Mouse (Mus musculus): ENCODE measurements at regions not wholly inside any gene's neighbourhood (a gene's known extent, or its start where the extent isn't known, plus 50 kb on each side); places are given as distances from the start of the nearest gene placed in this dataset.

GRCm38 (mm10) chr13:52154844-52155587, 308.5 kb downstream of the Gadd45g start:
- DNase-seq, result peak; percentile 30

- no peak for DNase-seq
Measured at GRCm38 (mm10) chr13:52155588-52156086, 309.2 kb downstream of the Gadd45g start.

- no peak for DNase-seq
Measured at GRCm38 (mm10) chr13:52162676-52163075, 316.2 kb downstream of the Gadd45g start.

GRCm38 (mm10) chr13:52165531-52165930, 319.1 kb downstream of the Gadd45g start:
- DNase-seq, result no peak

GRCm38 (mm10) chr13:52167968-52168367, 321.5 kb downstream of the Gadd45g start:
- DNase-seq, result no peak

- DNase-seq, result no peak
Measured at GRCm38 (mm10) chr13:52172706-52173346, 326.3 kb downstream of the Gadd45g start.

- no peak for DNase-seq
Measured at GRCm38 (mm10) chr13:52175665-52176064, 329.2 kb downstream of the Gadd45g start.

GRCm38 (mm10) chr13:52179977-52180376, 333.5 kb downstream of the Gadd45g start:
- DNase-seq, result no peak

- DNase-seq, result no peak
Measured at GRCm38 (mm10) chr13:52183635-52184034, 337.2 kb downstream of the Gadd45g start.

GRCm38 (mm10) chr13:52185574-52185973, 339.1 kb downstream of the Gadd45g start:
- no peak for DNase-seq

GRCm38 (mm10) chr13:52187841-52188604, 341.5 kb downstream of the Gadd45g start:
- peak; percentile 8 for DNase-seq

- no peak for DNase-seq
Measured at GRCm38 (mm10) chr13:52188605-52189003, 342.1 kb downstream of the Gadd45g start.

- no peak for DNase-seq
Measured at GRCm38 (mm10) chr13:52189382-52189923, 341.6 kb downstream of the Diras2 start.

- DNase-seq, result no peak
Measured at GRCm38 (mm10) chr13:52190256-52190655, 340.8 kb downstream of the Diras2 start.

GRCm38 (mm10) chr13:52190848-52191590, 340.1 kb downstream of the Diras2 start:
- no peak for DNase-seq

- no peak for DNase-seq
Measured at GRCm38 (mm10) chr13:52196917-52197316, 334.2 kb downstream of the Diras2 start.

- DNase-seq, result no peak
Measured at GRCm38 (mm10) chr13:52198649-52199348, 332.3 kb downstream of the Diras2 start.

GRCm38 (mm10) chr13:52202372-52202771, 328.7 kb downstream of the Diras2 start:
- DNase-seq, result no peak

- no peak for DNase-seq
Measured at GRCm38 (mm10) chr13:52205951-52206350, 325.1 kb downstream of the Diras2 start.

GRCm38 (mm10) chr13:52216343-52216742, 314.7 kb downstream of the Diras2 start:
- DNase-seq, result no peak

GRCm38 (mm10) chr13:52217066-52217465, 314.0 kb downstream of the Diras2 start:
- DNase-seq, result no peak

GRCm38 (mm10) chr13:52217741-52218140, 313.3 kb downstream of the Diras2 start:
- DNase-seq, result no peak
